Mouse (Mus musculus): Measurements from ENCODE around the gene Enox1. TPM values are rescaled to one million over a fixed set of nuclear protein-coding genes. Genes with fewer than 3 reads are reported as not detected.

The Enox1 gene
- polyA plus RNA-seq, 1 experiment, result 0.65 TPM

DNA sequence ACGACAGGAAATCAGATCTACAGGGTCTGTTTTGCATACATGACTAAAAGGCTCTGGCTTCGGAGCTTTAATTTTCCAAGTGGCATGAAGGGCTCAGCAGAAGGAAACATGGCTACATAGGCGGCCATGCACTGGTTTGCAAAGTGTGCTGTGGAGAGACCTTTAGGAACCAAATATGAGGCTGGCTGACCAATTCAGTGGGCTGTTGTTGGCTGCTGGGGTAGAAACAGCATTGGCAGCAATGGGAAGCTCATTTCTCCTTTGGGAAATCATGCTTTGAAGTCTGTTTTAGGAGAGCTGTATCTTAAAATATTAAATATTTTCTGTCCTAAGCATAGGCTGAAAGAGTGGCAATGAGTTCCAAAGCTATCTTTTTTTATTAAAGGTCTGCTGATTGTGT, 98.6 kb downstream of the Enox1 start:
- WGBS, result 51% methylated on average over 3 of the region's 3 CpGs
- no peak for TF ChIP-seq CTCF (IDR thresholded peaks at IDR 0.05; ENCODE audit: control insufficient read depth, insufficient read depth, low read length)
- no peak for TF ChIP-seq POLR2A (IDR thresholded peaks at IDR 0.05; ENCODE audit: borderline replicate concordance, control insufficient read depth, low read depth, low read length)
- Histone ChIP-seq H3K4me1 (ENCODE audit: control insufficient read depth, insufficient read depth, low read length) (no peaks in the 10 kb centered on the region), H3K4me3 (replicated peaks; ENCODE audit: control insufficient read depth, low read depth, low read length) (no peak overlapping the region), H3K27ac (ENCODE audit: control insufficient read depth, insufficient read depth, low read depth, low read length, poor library complexity) (no peak overlapping the region)

GRCm38 (mm10) chr14:77255711-77256110, 99.1 kb downstream of the Enox1 start:
- no peaks in the 10 kb centered on the region for H3K4me1 ChIP-seq (ENCODE audit: control insufficient read depth, insufficient read depth, low read length)
- H3K4me3 ChIP-seq (replicated peaks; ENCODE audit: control insufficient read depth, low read depth, low read length), result no peak overlapping the region
- TF ChIP-seq CTCF (IDR thresholded peaks at IDR 0.05; ENCODE audit: control insufficient read depth, insufficient read depth, low read length) (no peak), POLR2A (IDR thresholded peaks at IDR 0.05; ENCODE audit: borderline replicate concordance, control insufficient read depth, low read depth, low read length) (no peak)
- H3K27ac ChIP-seq (ENCODE audit: control insufficient read depth, insufficient read depth, low read depth, low read length, poor library complexity), result no peak overlapping the region
- WGBS, result 88% methylated on average over 6 of the region's 6 CpGs

- H3K4me3 ChIP-seq (replicated peaks; ENCODE audit: control insufficient read depth, low read depth, low read length), result no peak overlapping the region
These were observed 100.4 kb downstream of the Enox1 start for GRCm38 (mm10) chr14:77256943-77257342.

DNA sequence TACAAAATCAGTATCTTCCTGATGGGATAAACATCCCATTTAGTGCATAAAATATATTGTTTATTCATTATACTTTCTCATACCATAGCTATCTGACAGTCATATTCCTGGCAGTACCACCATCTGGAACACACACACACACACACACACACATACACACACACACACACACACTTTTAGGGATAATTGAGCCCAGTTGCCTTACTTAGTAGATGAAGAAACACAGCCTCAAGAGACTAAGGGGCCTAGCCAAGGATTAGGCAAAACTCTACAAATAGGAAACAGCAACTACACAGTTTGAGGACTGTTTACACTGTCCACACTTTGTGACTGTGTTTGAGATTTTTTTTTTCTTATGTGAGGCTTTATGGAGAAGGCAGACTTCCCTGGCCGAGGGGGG, 100.9 kb downstream of the Enox1 start:
- Histone ChIP-seq H3K4me1 (ENCODE audit: control insufficient read depth, insufficient read depth, low read length) (no peaks in the 10 kb centered on the region), H3K4me3 (replicated peaks; ENCODE audit: control insufficient read depth, low read depth, low read length) (no peak overlapping the region), H3K27ac (ENCODE audit: control insufficient read depth, insufficient read depth, low read depth, low read length, poor library complexity) (no peak overlapping the region)
- TF ChIP-seq POLR2A (IDR thresholded peaks at IDR 0.05; ENCODE audit: borderline replicate concordance, control insufficient read depth, low read depth, low read length), result no peak
- no peak for TF ChIP-seq CTCF (IDR thresholded peaks at IDR 0.05; ENCODE audit: control insufficient read depth, insufficient read depth, low read length)
- 88% methylated on average over 1 of the region's 1 CpGs for WGBS

More at GRCm38 (mm10) chr14:77256943-77257342, 100.4 kb downstream of the Enox1 start:
- 80% methylated on average over 2 of the region's 2 CpGs for WGBS
- H3K27ac ChIP-seq (ENCODE audit: control insufficient read depth, insufficient read depth, low read depth, low read length, poor library complexity), result no peak overlapping the region
- H3K4me1 ChIP-seq (ENCODE audit: control insufficient read depth, insufficient read depth, low read length), result no peaks in the 10 kb centered on the region
- TF ChIP-seq POLR2A (IDR thresholded peaks at IDR 0.05; ENCODE audit: borderline replicate concordance, control insufficient read depth, low read depth, low read length), result no peak
- no peak for TF ChIP-seq CTCF (IDR thresholded peaks at IDR 0.05; ENCODE audit: control insufficient read depth, insufficient read depth, low read length)

GRCm38 (mm10) chr14:77258186-77258585, 101.6 kb downstream of the Enox1 start:
- WGBS, result 71% methylated on average over 4 of the region's 4 CpGs
- TF ChIP-seq CTCF (IDR thresholded peaks at IDR 0.05; ENCODE audit: control insufficient read depth, insufficient read depth, low read length), result no peak
- no peak for TF ChIP-seq POLR2A (IDR thresholded peaks at IDR 0.05; ENCODE audit: borderline replicate concordance, control insufficient read depth, low read depth, low read length)
- H3K4me1 ChIP-seq (ENCODE audit: control insufficient read depth, insufficient read depth, low read length), result no peaks in the 10 kb centered on the region
- H3K4me3 ChIP-seq (replicated peaks; ENCODE audit: control insufficient read depth, low read depth, low read length), result no peak overlapping the region
- H3K27ac ChIP-seq (ENCODE audit: control insufficient read depth, insufficient read depth, low read depth, low read length, poor library complexity), result no peak overlapping the region

DNA sequence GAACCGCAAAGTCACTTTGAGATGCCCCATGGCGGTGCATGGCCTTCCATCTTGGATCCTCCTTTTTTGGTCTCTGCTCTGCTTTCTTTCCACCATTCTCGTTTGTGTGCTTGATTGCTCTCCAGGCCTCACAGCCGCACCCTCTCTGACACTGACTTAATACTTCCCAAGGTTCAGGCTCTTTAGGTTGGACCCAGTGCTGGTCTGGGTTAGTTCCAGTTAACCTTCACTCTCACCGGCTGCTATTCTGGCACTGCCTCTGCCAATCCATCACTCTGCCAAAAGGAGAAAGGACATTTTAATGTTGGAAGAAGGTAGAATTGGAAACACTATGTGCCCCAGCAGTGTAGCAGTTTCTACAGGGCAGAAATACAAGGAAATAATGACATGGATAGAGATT, 103.1 kb downstream of the Enox1 start:
- H3K27ac ChIP-seq (ENCODE audit: control insufficient read depth, insufficient read depth, low read depth, low read length, poor library complexity), result no peak overlapping the region
- H3K4me3 ChIP-seq (replicated peaks; ENCODE audit: control insufficient read depth, low read depth, low read length), result no peak overlapping the region
- no peaks in the 10 kb centered on the region for H3K4me1 ChIP-seq (ENCODE audit: control insufficient read depth, insufficient read depth, low read length)
- no peak for TF ChIP-seq CTCF (IDR thresholded peaks at IDR 0.05; ENCODE audit: control insufficient read depth, insufficient read depth, low read length)
- TF ChIP-seq POLR2A (IDR thresholded peaks at IDR 0.05; ENCODE audit: borderline replicate concordance, control insufficient read depth, low read depth, low read length), result no peak
- 85% methylated on average over 5 of the region's 5 CpGs for WGBS

- TF ChIP-seq POLR2A (IDR thresholded peaks at IDR 0.05; ENCODE audit: borderline replicate concordance, control insufficient read depth, low read depth, low read length) (no peak), CTCF (IDR thresholded peaks at IDR 0.05; ENCODE audit: control insufficient read depth, insufficient read depth, low read length) (no peak)
- 80% methylated on average over 4 of the region's 4 CpGs for WGBS
- H3K27ac ChIP-seq (ENCODE audit: control insufficient read depth, insufficient read depth, low read depth, low read length, poor library complexity), result no peak overlapping the region
- H3K4me3 ChIP-seq (replicated peaks; ENCODE audit: control insufficient read depth, low read depth, low read length), result no peak overlapping the region
- H3K4me1 ChIP-seq (ENCODE audit: control insufficient read depth, insufficient read depth, low read length), result no peaks in the 10 kb centered on the region
These were observed 103.5 kb downstream of the Enox1 start for GRCm38 (mm10) chr14:77260107-77260506.

DNA sequence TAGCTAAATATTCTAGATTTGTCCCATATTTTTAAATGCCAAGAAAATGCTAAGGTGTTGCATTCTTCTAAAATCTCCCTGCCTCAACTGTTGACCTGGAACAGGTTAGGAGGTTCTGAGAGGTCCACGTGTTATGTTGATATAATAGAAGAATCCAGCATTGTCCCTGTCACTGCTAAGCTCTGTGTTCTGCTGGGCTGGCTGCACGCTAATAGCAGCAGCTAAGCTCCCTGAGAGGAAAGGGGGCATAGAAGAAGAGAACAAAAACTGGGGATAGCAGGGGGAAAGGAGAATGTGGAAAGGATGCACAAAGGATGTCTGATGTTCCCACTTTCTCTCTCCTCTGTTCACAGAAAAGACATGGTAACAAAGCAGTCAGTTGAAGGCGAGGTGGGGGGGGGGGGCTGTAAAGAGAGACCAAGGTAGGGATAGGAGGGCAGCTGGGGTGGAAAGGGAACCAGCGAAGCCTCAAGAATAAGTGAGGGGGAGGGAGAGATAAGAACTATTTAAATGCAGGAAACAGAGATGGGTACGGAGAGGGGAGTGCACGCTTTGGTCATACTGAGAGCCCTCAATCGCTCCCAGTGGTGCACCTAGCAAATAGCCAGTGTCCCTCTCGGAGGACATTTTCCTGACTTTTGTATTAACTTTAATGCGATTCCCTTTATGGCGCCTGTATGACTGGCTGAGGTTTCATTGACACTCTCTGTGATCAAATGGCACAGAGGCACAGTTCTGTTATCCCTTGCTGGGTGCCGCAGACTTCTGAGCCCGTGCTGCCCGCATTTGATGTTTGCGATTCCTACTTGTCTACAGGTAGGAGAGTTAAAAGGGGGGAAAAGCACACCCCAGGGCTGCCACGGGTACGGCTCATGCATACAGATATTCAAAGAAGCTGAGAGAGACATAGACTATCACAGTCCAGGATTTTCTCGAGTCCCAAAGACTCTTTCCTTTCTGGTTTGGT, 110.5 kb downstream of the Enox1 start:
- WGBS, result 72% methylated on average over 17 of the region's 17 CpGs
- TF ChIP-seq POLR2A (IDR thresholded peaks at IDR 0.05; ENCODE audit: borderline replicate concordance, control insufficient read depth, low read depth, low read length) (no peak), CTCF (IDR thresholded peaks at IDR 0.05; ENCODE audit: control insufficient read depth, insufficient read depth, low read length) (no peak)
- no peak overlapping the region for H3K4me3 ChIP-seq (replicated peaks; ENCODE audit: control insufficient read depth, low read depth, low read length)
- H3K4me1 ChIP-seq (ENCODE audit: control insufficient read depth, insufficient read depth, low read length), result no peaks in the 10 kb centered on the region
- H3K27ac ChIP-seq (ENCODE audit: control insufficient read depth, insufficient read depth, low read depth, low read length, poor library complexity), result no peak overlapping the region
